Mouse (Mus musculus) ES-E14 (cell line): ENCODE results near the gene Gnmt.

Source experiments
- CHD2 ChIP-seq: IDR thresholded peaks from 2 replicates; pipeline ENCODE4 v1.6.1; 2014; ENCODE audit warnings: mild to moderate bottlenecking, low read depth, low read length, inconsistent platforms
- MAFK ChIP-seq: IDR thresholded peaks from 2 replicates; pipeline ENCODE4 v1.6.1; 2014; ENCODE audit warnings: mild to moderate bottlenecking, low read depth, low read length, inconsistent platforms; ENCODE audit not compliant: insufficient read depth
- ZC3H11A ChIP-seq: IDR thresholded peaks from 2 replicates; pipeline ENCODE4 v1.6.1; 2012; ENCODE audit warnings: low read depth, mild to moderate bottlenecking, inconsistent platforms, low read length, borderline replicate concordance
- ZNF384 ChIP-seq: IDR thresholded peaks from 2 replicates; pipeline ENCODE4 v1.6.1; 2012; ENCODE audit warnings: low read depth, low read length, inconsistent platforms

GRCm38 (mm10) chr17:46776087-46776486 is 47.1 kb upstream of the Gnmt start:
- no peak for TF ChIP-seq ZNF384
- TF ChIP-seq MAFK = no peak
- no peak for TF ChIP-seq ZC3H11A
- no peak for TF ChIP-seq CHD2
